8 mouse cellular contexts compared by ENCODE assay signal in the genomic region with DNA sequence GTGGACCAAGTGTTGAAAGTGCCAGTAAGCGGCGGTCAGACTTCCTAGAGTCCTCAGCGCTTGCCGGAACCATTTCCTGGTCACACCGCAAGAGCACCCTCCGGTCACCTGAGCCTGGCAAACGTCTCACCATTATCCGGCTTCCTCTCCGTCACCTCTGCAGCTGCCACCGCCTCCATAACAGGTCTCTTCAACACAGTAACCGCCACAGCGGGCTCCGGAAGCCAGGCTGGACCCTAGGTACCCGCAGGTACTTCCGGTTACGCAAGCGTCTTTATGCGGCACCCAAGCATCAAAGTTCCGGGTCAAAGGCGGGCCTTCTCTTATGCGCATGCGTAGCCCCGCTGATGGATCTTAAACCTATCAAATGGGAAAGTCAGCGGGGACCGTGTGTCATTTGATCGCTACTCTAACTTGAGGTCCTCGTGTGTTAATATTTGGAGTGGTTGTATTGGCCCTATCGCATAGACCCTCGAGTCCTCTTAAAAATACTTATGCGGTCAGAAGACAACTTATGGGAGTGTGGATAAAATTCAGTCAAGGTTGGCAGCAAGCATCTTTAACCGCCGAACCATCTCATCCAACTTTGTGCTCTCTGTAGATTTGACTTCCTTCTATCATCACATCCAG. TPM values are rescaled to one million over a fixed set of nuclear protein-coding genes. Genes with fewer than 3 reads are reported as not detected.
DNase-seq lines count a peak whose midpoint lies in the region; ATAC-seq and TF ChIP-seq lines count a peak whose summit lies in the region.

A gene (minus strand): TSS at position 301 of the 630 bp plus-strand sequence.

- H3K36me3 ChIP-seq in megakaryocyte, embryonic 14.5 days (replicated peaks; ENCODE audit: low read length): peaks cover 74% of the 10 kb centered on the region

- H3K4me1 ChIP-seq in cortical plate, adult 2 months (ENCODE audit: control insufficient read depth, insufficient read depth, low read length): peaks cover 7% of the 10 kb centered on the region
- H3K4me1 ChIP-seq in megakaryocyte, embryonic 14.5 days: peaks cover 97% of the 10 kb centered on the region

- peak within 1 kb of the TSS; percentile 52 for H3K4me3 ChIP-seq in cortical plate, adult 2 months (ENCODE audit: insufficient read depth, low read length)
- peak within 1 kb of the TSS; percentile 95 for H3K4me3 ChIP-seq in megakaryocyte, embryonic 14.5 days (replicated peaks)

- ATAC-seq in activated CD4-positive, CD25-positive, alpha-beta regulatory T cell, adult 4 months: peak; percentile 92

- no peak for TF ChIP-seq CTCF in cortical plate, adult 2 months (IDR thresholded peaks at IDR 0.05; ENCODE audit: extremely low read depth, insufficient read depth, low read length)

- peak; percentile 90 to 91 for DNase-seq in gastrocnemius, adult 8-10 months (ENCODE audit: low spot score in 2 of 2)
- DNase-seq in hindlimb bud, embryonic 11.5 days (ENCODE audit: extremely low spot score, low read depth, low spot score): peak; percentile 84
- DNase-seq in left cerebral cortex, adult 8-10 months (ENCODE audit: low spot score in 2 of 2): peak; percentile 89 to 94
- DNase-seq in right cerebral cortex, postnatal 10 days (ENCODE audit: low spot score in 2 of 2): peak; percentile 96 to 97
- DNase-seq in urinary bladder, postnatal 25 days (ENCODE audit: low spot score): peak; percentile 85

- TF ChIP-seq POLR2A in cortical plate, adult 2 months (IDR thresholded peaks at IDR 0.05; ENCODE audit: extremely low read depth, insufficient read depth, low read length): peak; percentile 78

- H3K27ac ChIP-seq in cortical plate, adult 2 months (ENCODE audit: insufficient read depth, low read length): peak within 1 kb of the TSS; percentile 42

- no peaks in the 10 kb centered on the region for H3K27me3 ChIP-seq in megakaryocyte, embryonic 14.5 days (replicated peaks)

- no peaks in the 10 kb centered on the region for H3K9me3 ChIP-seq in megakaryocyte, embryonic 14.5 days

RNA-seq across cellular contexts. Expression of the gene that starts here (rescaled TPM):
- polyA plus RNA-seq in activated CD4-positive, CD25-positive, alpha-beta regulatory T cell, adult 4 months (2017; shearing (Covaris generic)): 10 to 100 TPM; 31.1 to 46.9 TPM
- polyA plus RNA-seq in cortical plate, adult 2 months (2012; rRNA removed): 57.9 and 58.5 TPM in 2 replicates
- 10 to 100 TPM; 42.1 to 47.9 (median 46.9) TPM for total RNA-seq in gastrocnemius, adult 8-10 months (2022)
- 10 to 100 TPM; 57.8 to 60.7 (median 58.4) TPM for total RNA-seq in left cerebral cortex, adult 8-10 months (2022)
- 30.5 and 39.5 TPM in 2 replicates for polyA plus RNA-seq in megakaryocyte, embryonic 14.5 days (2012; ENCODE audit: insufficient read depth, low replicate concordance)

Comparison
In these comparisons a context has a peak if more than half of its experiments do, and no peak if none do; other contexts are left out.
1. Peak in every context shown above with its lines: DNase-seq, ATAC-seq, H3K4me3 ChIP-seq and H3K27ac ChIP-seq.